Mouse (Mus musculus) kidney, postnatal 4 days (tissue): Measurements from ENCODE around the gene Bax.
"Not testable (repeated sequence)": the region's sequence is repeated elsewhere in the genome, so short reads cannot be mapped to it uniquely, and the experiment has no call there.

ENCODE experiments used
- DNase-seq, 2 experiments: peaks; one replicate each; pipeline ENCODE4 v3.0.0; 2021; ENCODE audit warnings: mixed read lengths in 2 of 2

The Bax gene

DNA sequence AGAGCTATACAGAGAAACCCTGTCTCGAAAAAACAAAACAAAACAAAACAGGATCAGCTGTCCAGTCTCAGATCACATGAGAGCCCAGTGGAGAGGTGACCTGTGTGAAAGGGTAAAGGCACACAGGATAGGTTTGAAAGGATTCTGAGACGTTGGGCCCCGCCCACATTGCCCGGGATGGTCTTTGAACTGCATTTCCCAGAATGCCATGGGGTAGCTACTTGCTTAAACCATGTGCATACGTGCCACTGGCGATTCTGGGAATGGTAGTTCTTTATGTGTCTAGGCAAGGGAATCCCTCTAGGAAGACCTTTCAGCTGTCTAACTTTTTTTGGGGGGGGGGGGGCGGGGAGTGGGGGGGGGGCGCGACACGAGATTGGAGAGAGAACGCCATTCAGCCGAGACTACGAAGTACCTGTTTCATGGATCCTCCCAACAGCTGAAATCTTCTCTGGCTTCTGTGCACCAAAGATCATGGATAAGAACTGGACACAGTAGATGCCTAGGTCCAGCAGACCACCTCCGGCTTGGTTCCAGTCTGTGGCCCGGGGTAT, 14.8 kb upstream of the Bax start, which contains the start of gene Tulp2:
TSS of gene Tulp2 (plus strand) at position 504 of the 554 bp plus-strand sequence.
- peak; percentile 73 to 79 for DNase-seq

DNA sequence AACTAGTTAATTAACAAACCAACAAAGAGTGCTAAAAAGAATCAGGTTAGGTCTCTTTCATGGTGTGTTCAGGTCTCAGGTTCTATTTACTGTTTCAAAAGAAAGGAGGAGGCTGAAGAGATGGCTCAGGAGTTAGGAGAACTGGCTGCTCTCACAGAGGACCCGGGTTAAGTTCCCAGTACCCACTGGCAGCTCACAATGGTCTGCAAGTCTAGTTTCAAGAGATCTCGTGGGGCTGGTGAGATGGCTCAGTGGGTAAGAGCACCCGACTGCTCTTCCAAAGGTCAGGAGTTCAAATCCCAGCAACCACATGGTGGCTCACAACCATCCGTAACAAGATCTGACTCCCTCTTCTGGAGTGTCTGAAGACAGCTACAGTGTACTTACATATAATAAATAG, 13.6 kb upstream of the Bax start:
- DNase-seq, result not testable (repeated sequence)

DNA sequence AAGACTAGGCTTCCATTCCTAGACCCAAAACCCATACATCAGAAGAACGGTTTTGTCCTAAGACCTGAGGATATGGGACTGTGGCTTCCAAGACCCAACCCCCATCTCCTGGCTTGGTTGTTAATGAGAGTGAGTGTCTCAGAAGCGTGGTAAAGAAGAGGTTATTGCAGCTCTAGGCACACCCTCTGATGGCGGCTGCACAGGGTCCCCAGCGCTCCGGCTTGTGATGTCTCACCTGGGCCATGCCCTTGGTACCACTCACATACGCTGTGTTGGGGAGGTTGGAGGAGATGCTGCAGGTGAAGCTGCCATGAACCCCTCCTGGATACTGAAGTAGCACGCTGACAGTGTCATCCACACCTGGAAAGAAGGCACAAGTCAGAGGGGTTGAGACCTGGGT, 12.1 kb upstream of the Bax start:
- no peak for DNase-seq

DNA sequence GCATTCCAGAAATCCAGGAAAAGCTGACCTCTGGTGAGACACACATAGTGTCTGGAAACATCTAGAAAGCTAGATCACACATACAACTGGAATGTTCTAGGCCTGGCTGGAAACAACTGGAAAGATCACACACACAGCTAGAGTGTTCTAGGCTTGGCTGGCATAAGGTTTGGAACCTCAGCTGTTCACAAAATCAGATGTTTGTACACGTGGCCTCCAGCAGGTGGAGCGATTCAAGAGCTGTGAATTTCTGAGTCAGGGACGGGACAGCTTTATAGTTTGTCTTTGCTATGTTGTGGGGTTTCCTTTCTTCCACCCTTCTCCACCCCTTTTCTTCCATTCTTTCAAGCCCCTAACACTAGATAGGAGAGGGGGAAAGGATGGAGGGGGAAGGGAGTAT, 10.3 kb upstream of the Bax start:
- peak; percentile 76 to 81 for DNase-seq

- DNase-seq, result no peak
Observed at GRCm38 (mm10) chr7:45476453-45476852, 9.8 kb upstream of the Bax start.

DNA sequence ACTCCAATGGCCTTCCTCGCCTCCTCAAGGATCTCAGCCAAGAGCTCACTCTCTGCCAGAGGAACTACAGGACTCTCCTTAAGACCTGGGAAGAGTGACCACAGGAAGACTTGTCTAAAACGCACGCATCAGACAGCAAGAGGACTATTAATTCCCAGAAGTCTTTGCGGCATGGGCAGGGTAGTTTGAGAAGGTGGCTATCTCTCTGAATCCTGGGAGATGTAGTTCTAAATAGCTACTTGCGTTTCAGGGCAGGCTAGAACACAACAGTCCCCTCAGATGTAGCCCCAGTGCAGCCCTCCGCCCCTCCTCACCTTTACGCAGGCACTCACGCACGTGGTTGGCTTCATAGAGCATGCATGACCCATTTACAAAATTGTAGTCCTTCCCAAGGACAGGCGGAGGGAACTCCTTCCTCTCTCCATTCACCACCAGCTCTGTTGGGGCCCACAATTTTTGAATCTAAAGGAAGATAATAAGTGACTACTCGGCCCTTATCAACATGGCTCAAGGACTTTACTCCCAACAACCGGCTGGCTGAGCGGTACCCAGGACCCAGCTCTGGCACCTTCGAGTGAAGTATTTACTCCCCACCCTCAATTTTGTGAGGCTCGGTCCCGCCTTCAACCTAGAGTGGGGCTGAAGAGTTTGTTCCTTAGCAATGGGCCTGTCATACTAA, 8.7 kb upstream of the Bax start:
- DNase-seq, result peak in 1 of 2 experiments; percentile 53

GRCm38 (mm10) chr7:45470869-45471268, 4.2 kb upstream of the Bax start:
- peak; percentile 90 for DNase-seq

DNA sequence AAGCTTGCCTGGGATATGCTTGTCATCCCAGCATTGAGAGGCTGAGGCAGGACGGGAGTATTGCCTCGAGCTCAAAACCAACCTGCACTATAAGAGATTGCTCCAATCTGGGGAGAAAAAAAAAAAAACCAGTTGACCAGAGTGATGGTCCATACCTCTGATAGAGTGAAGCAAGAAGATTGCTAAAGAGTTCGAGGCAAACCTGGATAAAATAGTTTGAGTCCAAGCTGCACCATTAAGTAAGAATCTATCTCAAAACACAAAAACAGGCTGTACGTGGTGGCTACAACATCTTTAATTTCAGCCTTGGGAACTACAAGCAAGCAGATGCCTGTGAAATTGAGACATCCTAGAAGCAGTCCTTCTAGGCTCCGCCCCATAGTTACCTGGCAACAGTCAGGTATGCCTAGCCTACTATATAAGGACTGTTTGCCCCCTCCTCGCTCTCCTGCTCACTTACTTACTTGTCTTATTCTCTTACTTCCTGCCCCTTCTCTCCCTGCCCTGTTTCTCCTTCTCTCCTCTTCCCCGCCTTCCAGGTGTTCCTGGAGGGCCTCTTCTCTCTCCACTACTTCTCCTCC, 482 bp upstream of the Bax start:
- DNase-seq, result no peak

DNA sequence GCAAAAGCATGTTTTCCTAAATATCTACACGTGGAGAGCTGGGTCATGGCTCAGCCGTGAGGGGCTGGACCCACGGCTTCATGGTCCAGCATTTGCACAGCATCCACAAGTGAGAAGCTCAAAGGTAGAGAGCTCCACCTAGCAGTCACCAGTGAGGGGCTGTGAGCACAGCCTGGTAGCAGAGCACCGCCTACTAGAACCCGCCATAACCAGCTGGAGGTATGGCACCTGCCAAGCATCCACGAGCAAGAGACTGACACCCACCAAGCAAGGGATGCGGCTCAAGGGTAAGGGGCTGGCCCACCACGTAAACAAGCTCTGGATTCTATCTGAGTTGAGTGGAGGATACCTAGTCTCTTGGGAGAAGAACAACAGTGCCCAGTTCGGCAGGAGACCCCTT, 1.1 kb downstream of the Bax start:
- peak in 1 of 2 experiments; percentile 42 for DNase-seq

DNA sequence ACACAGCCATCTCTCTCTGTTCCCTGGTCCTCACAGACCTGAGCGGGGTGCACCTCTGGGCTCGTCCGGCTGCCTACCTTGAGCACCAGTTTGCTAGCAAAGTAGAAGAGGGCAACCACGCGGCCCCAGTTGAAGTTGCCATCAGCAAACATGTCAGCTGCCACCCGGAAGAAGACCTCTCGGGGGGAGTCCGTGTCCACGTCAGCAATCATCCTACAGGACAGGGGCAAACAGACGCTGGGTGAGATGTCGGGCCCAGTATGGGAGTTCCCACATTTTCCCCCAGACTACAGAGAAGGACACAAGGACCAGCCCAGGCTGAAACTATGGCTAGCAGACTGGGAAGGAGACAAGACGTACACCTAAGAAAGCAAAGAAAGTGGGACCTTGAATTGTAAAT, 1.6 kb downstream of the Bax start:
- DNase-seq, result no peak

GRCm38 (mm10) chr7:45463987-45464778, 2.5 kb downstream of the Bax start:
- no peak for DNase-seq

- not testable (repeated sequence) for DNase-seq
Observed at GRCm38 (mm10) chr7:45462868-45463267, 3.8 kb downstream of the Bax start.

- no peak for DNase-seq
Observed at GRCm38 (mm10) chr7:45462325-45462724, 4.4 kb downstream of the Bax start.

GRCm38 (mm10) chr7:45461781-45462180, 4.9 kb downstream of the Bax start:
- DNase-seq, result no peak

- DNase-seq, result peak in 1 of 2 experiments; percentile 37
Observed at GRCm38 (mm10) chr7:45461326-45461725, 5.4 kb downstream of the Bax start.

GRCm38 (mm10) chr7:45460860-45461314, 5.8 kb downstream of the Bax start:
- peak; percentile 75 to 84 for DNase-seq

DNA sequence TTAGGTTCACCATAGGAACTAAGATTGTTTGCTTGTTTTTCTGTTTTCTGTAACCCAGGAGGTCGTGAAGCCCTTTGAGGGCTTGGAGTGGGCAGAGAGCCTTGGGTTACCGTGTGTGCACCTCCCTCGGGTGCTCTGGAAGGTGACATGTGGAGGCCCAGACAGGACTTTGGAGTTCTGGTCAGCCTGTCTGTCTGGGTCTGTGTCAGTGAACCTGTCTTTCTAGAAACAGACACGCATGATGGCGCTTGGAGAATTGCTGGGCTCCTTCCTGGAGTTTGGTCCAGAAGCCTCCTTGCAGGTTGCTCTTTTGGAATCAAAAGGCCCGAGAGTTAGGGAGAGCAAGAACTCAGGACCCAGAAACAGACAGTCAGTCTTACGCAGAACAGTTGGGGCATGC, 6.3 kb downstream of the Bax start:
- DNase-seq, result peak in 1 of 2 experiments; percentile 59

GRCm38 (mm10) chr7:45459564-45460140, 7.0 kb downstream of the Bax start, which contains the start of gene Ftl1:
TSS of gene Ftl1 (minus strand) at chr7:45459884.
- DNase-seq, result peak; percentile 95 to 98

DNA sequence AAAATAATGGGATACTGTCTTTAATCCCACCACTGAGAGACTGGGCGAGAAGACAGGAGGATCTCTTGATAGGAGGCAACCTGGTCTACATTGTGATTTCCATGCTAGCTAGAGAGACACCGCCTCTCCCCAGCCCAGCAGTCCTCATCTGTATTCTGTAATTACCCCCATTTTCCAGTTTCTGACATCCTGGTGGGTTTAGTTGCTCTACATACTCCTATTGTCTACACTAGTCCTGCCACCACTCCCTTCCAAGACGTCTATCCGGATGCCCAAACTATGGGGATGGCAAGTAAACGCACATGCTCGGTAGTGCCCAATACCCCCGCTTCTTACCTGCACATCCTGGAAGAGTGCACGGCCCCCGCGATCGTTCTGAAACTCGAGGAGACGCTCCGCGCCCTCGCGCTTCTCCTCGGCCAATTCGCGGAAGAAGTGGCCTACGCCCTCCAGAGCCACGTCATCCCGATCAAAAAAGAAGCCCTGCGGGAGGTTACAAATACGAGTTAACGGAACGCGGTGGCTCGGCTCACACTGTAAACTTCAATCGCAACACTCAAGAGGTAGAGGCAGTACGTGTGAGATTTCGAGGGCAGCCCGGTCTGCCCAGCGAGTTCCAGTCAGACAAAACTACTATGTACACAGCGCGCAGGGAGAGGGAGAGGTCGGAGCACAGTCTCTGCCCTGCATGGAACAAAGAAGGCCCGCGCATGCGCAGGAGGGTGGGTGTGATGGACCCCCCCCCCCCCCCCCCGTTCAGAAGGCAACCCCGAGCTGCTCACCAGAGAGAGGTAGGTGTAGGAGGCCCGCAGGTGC, 7.7 kb downstream of the Bax start:
- DNase-seq, result peak; percentile 89 to 93

GRCm38 (mm10) chr7:45457204-45458060, 9.3 kb downstream of the Bax start:
- peak; percentile 36 to 50 for DNase-seq

GRCm38 (mm10) chr7:45456721-45457203, 9.9 kb downstream of the Bax start:
- peak in 1 of 2 experiments; percentile 34 for DNase-seq
